Mouse (Mus musculus) spleen, adult 2 months (tissue): ENCODE measurements around the gene Smoc1. TPM values are rescaled to one million over a fixed set of nuclear protein-coding genes. Genes with fewer than 3 reads are reported as not detected.

Experiments used
- DNase-seq, 2 experiments: peaks; one replicate each; pipeline versions ENCODE4 v3.0.0 to v3.0.0-alpha.2; 2012 to 2021; ENCODE audit warnings: low spot score in 2 of 2, low read depth in 1 of 2
- H3K27ac ChIP-seq: fragments of 200-500 bp; 2 replicates; pipeline ENCODE4 v1.5.1; 2012; ENCODE audit warnings: low read length, inconsistent platforms; ENCODE audit not compliant: insufficient read depth
- H3K27me3 ChIP-seq: fragments of 200-500 bp; 2 replicates; pipeline ENCODE4 v1.6.1; 2012; ENCODE audit warnings: mild to moderate bottlenecking, moderate library complexity, low read length, inconsistent platforms; ENCODE audit not compliant: control insufficient read depth, insufficient read depth
- H3K36me3 ChIP-seq: fragments of 200-500 bp; 2 replicates; pipeline ENCODE4 v1.6.1; 2012; ENCODE audit warnings: mild to moderate bottlenecking, low read length, inconsistent platforms; ENCODE audit not compliant: control insufficient read depth, insufficient read depth
- H3K4me1 ChIP-seq: fragments of 200-500 bp; 2 replicates; pipeline ENCODE4 v1.6.1; 2011; ENCODE audit warnings: inconsistent platforms; ENCODE audit not compliant: control insufficient read depth, insufficient read depth, insufficient read length
- H3K4me3 ChIP-seq: fragments of 200-500 bp; 2 replicates; pipeline ENCODE4 v1.5.1; 2011; ENCODE audit warnings: mild to moderate bottlenecking, inconsistent platforms; ENCODE audit not compliant: insufficient read depth, insufficient read length; ENCODE audit errors: extremely low read depth
- CTCF ChIP-seq: fragments of 200-500 bp; IDR thresholded peaks from 2 replicates; pipeline ENCODE4 v1.5.1; 2011; ENCODE audit warnings: mild to moderate bottlenecking, inconsistent platforms; ENCODE audit not compliant: insufficient read depth, insufficient read length, insufficient replicate concordance; ENCODE audit errors: extremely low read depth
- POLR2A ChIP-seq: fragments of 200-500 bp; IDR thresholded peaks from 2 replicates; pipeline ENCODE4 v1.6.1; 2011; ENCODE audit warnings: low read depth, low read length, inconsistent platforms
- WGBS: fragments of 180-500 bp; shearing (Covaris S2); methylation state at CpG from one replicate; pipeline ENCODE4 v1.1.7; 2018; 5-methylcytosine and 5-hydroxymethylcytosine counted together
- polyA plus RNA-seq: library from polyadenylated mRNA; depleted of rRNA; stranded (reverse); fragments of >200 nt; gene quantifications from 2 replicates; pipeline ENCODE4 v1.2.3, GENCODE M21; 2012

Gene Smoc1
- polyA plus RNA-seq, 1 experiment: 0.51 TPM

- Histone ChIP-seq H3K27me3 (no peaks in the 10 kb centered on the region), H3K36me3 (no peaks in the 10 kb centered on the region), H3K4me3 (no peak overlapping the region), H3K4me1 (no peaks in the 10 kb centered on the region), H3K27ac (no peak overlapping the region)
- no peak for TF ChIP-seq POLR2A
- WGBS: 87% methylated on average over 4 of the region's 4 CpGs
- no peak for DNase-seq
Measured at GRCm38 (mm10) chr12:81112321-81112720, 85.7 kb downstream of the Smoc1 start.

- H3K27me3 ChIP-seq: no peaks in the 10 kb centered on the region
- H3K27ac ChIP-seq: no peak overlapping the region
- TF ChIP-seq POLR2A (no peak), CTCF (no peak)
- no peaks in the 10 kb centered on the region for H3K4me1 ChIP-seq
- no peak for DNase-seq
- no peak overlapping the region for H3K4me3 ChIP-seq
- H3K36me3 ChIP-seq: no peaks in the 10 kb centered on the region
Measured at GRCm38 (mm10) chr12:81120301-81120700, 93.7 kb downstream of the Smoc1 start.

GRCm38 (mm10) chr12:81123793-81124192 lies 97.2 kb downstream of the Smoc1 start:
- TF ChIP-seq CTCF (no peak), POLR2A (no peak)
- H3K27me3 ChIP-seq: no peaks in the 10 kb centered on the region

GRCm38 (mm10) chr12:81126842-81127241 lies 100.2 kb downstream of the Smoc1 start:
- H3K4me3 ChIP-seq: no peak overlapping the region
- H3K27ac ChIP-seq: no peak overlapping the region
- no peaks in the 10 kb centered on the region for H3K27me3 ChIP-seq
- no peaks in the 10 kb centered on the region for H3K4me1 ChIP-seq
- no peak for DNase-seq
- no peak for TF ChIP-seq CTCF
- TF ChIP-seq POLR2A: no peak
- no peaks in the 10 kb centered on the region for H3K36me3 ChIP-seq
- 85% methylated on average over 3 of the region's 3 CpGs for WGBS

More at GRCm38 (mm10) chr12:81123793-81124192, 97.2 kb downstream of the Smoc1 start:
- Histone ChIP-seq H3K4me1 (no peaks in the 10 kb centered on the region), H3K36me3 (no peaks in the 10 kb centered on the region), H3K27ac (no peak overlapping the region), H3K4me3 (no peak overlapping the region)
- no peak for DNase-seq

- WGBS: 90% methylated on average over 5 of the region's 5 CpGs
Measured at GRCm38 (mm10) chr12:81128693-81129092, 102.1 kb downstream of the Smoc1 start.

GRCm38 (mm10) chr12:81130692-81131091 lies 104.1 kb downstream of the Smoc1 start:
- no peak overlapping the region for H3K4me3 ChIP-seq
- DNase-seq: no peak
- no peaks in the 10 kb centered on the region for H3K4me1 ChIP-seq
- H3K27ac ChIP-seq: no peak overlapping the region
- WGBS: 60% methylated on average over 3 of the region's 3 CpGs
- no peaks in the 10 kb centered on the region for H3K36me3 ChIP-seq
- no peaks in the 10 kb centered on the region for H3K27me3 ChIP-seq
- TF ChIP-seq CTCF (no peak), POLR2A (no peak)

More at GRCm38 (mm10) chr12:81128693-81129092, 102.1 kb downstream of the Smoc1 start:
- Histone ChIP-seq H3K4me1 (no peaks in the 10 kb centered on the region), H3K27ac (no peak overlapping the region), H3K4me3 (no peak overlapping the region), H3K36me3 (no peaks in the 10 kb centered on the region), H3K27me3 (no peaks in the 10 kb centered on the region)
- TF ChIP-seq POLR2A: no peak
- no peak for TF ChIP-seq CTCF
- no peak for DNase-seq

- 84% methylated on average over 4 of the region's 4 CpGs for WGBS
- Histone ChIP-seq H3K27ac (no peak overlapping the region), H3K4me3 (no peak overlapping the region), H3K4me1 (no peaks in the 10 kb centered on the region), H3K36me3 (no peaks in the 10 kb centered on the region), H3K27me3 (no peaks in the 10 kb centered on the region)
- TF ChIP-seq POLR2A (no peak), CTCF (no peak)
- DNase-seq: no peak
Measured at GRCm38 (mm10) chr12:81131114-81131513, 104.5 kb downstream of the Smoc1 start.
